Mouse (Mus musculus) ES-E14 (cell line): ENCODE measurements at regions not wholly inside any gene's neighbourhood (a gene's known extent, or its start where the extent isn't known, plus 50 kb on each side); places are given as distances from the start of the nearest gene placed in this dataset.

Source experiments
- DNase-seq: peaks from one replicate; pipeline ENCODE4 v3.0.0-alpha.2; 2013; ENCODE audit warnings: low read depth, low spot score
- H3K27ac ChIP-seq: 2 replicates; pipeline ENCODE4 v1.5.1; 2012; ENCODE audit warnings: low read depth, mild to moderate bottlenecking, low read length, moderate library complexity, mixed read lengths; ENCODE audit not compliant: poor library complexity, insufficient read depth, severe bottlenecking
- H3K36me3 ChIP-seq: 2 replicates; pipeline ENCODE4 v1.6.1; 2012; ENCODE audit warnings: mild to moderate bottlenecking, low read length, moderate library complexity, mixed read lengths; ENCODE audit not compliant: control insufficient read depth, poor library complexity, insufficient read depth, severe bottlenecking
- H3K4me1 ChIP-seq, 2 experiments: fragments of 150-350 bp in 1 of 2; sonication (generic) in 1 of 2; 2 replicates each; pipeline ENCODE4 v1.6.1; 2012; ENCODE audit warnings: low read length in 2 of 2, mild to moderate bottlenecking in 1 of 2, mixed read lengths in 1 of 2; ENCODE audit not compliant: control insufficient read depth in 2 of 2, insufficient read depth in 2 of 2, poor library complexity in 1 of 2
- H3K4me3 ChIP-seq, 2 experiments: fragments of 150-350 bp in 1 of 2; sonication (generic) in 1 of 2; 2 replicates each; pipeline ENCODE4 v1.5.1; 2012; ENCODE audit warnings: low read length in 2 of 2, low read depth in 1 of 2, mild to moderate bottlenecking in 1 of 2, mixed read lengths in 1 of 2; ENCODE audit not compliant: insufficient read depth in 1 of 2, poor library complexity in 1 of 2, severe bottlenecking in 1 of 2
- H3K9ac ChIP-seq: 2 replicates; pipeline ENCODE4 v1.6.1; 2012; ENCODE audit warnings: low read depth, mild to moderate bottlenecking, low read length, mixed read lengths; ENCODE audit not compliant: poor library complexity, insufficient read depth, severe bottlenecking
- H3K9me3 ChIP-seq: fragments of 150-350 bp; sonication (generic); 2 replicates; pipeline ENCODE4 v1.6.1; 2012; ENCODE audit warnings: low read depth, mild to moderate bottlenecking, low read length; ENCODE audit not compliant: control insufficient read depth, insufficient read depth
- CHD2 ChIP-seq: IDR thresholded peaks from 2 replicates; pipeline ENCODE4 v1.6.1; 2014; ENCODE audit warnings: mild to moderate bottlenecking, low read depth, low read length, inconsistent platforms
- HCFC1 ChIP-seq: IDR thresholded peaks from 2 replicates; pipeline ENCODE4 v1.6.1; 2012; ENCODE audit warnings: low read length, inconsistent platforms, borderline replicate concordance; ENCODE audit not compliant: insufficient read depth
- MAFK ChIP-seq: IDR thresholded peaks from 2 replicates; pipeline ENCODE4 v1.6.1; 2014; ENCODE audit warnings: mild to moderate bottlenecking, low read depth, low read length, inconsistent platforms; ENCODE audit not compliant: insufficient read depth
- ZC3H11A ChIP-seq: IDR thresholded peaks from 2 replicates; pipeline ENCODE4 v1.6.1; 2012; ENCODE audit warnings: low read depth, mild to moderate bottlenecking, inconsistent platforms, low read length, borderline replicate concordance
- ZNF384 ChIP-seq: IDR thresholded peaks from 2 replicates; pipeline ENCODE4 v1.6.1; 2012; ENCODE audit warnings: low read depth, low read length, inconsistent platforms
- in situ Hi-C, 2 experiments: fragments of 600-800 bp; cut with MboI; formaldehyde crosslinking; loops; one replicate each; pipeline ENCODE4 v1.15.1; 2025; ENCODE audit warnings: low sequenced_read_pairs in 2 of 2, inconsistent platforms in 1 of 2; ENCODE audit not compliant: unreplicated experiment in 2 of 2

GRCm38 (mm10) chr16:76201773-76202571, 171.7 kb downstream of the Nrip1 start:
- in situ Hi-C loops = no loop called here
- DNase-seq = no peak
- Histone ChIP-seq H3K4me3 (no peak overlapping the region), H3K27ac (no peak overlapping the region), H3K9ac (no peak overlapping the region), H3K4me1 (no peaks in the 10 kb centered on the region), H3K9me3 (no peaks in the 10 kb centered on the region), H3K36me3 (no peaks in the 10 kb centered on the region)
- TF ChIP-seq HCFC1 (no peak), CHD2 (no peak), MAFK (no peak), ZNF384 (no peak), ZC3H11A (no peak)

DNA sequence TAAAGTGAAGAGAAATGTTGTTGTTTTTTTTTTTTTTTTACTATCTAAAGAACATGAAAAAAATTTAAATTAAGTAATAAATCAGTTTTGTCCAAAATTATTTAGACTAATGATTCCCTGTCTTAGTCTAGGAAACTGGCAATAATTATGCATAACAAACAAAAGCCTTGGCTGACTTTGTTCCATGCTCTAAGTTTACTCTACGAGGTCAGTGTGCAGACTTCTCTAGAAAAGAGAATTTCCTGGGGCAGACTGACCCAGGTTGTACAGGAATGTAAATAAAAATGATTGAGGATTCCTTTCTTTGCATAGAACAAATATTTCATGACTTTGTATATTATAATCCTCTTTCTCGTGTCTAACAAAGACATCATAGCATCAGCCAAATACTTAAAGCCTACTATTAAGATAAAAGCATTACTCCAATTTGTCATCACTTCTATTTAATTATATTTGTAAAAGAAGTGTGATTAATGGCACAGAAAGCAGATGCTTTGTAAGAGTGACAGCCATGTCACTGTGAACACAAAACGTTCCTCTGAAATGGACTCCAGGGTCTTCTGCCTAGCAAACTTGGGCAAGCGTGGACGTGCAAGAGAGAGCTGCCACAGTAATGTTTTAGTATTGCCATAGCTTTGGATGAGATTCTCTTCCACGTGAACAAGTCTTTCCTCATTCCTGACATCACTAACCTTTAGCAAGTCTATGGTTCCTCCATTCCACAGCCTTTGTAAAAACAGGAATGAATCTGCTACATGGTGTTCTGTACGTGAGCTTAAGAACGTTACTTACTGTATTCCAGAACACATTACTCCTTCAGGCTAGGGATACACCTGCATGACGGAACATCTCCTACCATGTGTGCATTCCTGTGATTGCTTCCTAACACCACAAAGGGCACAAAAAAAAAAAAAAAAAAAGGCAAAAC, 172.6 kb downstream of the Nrip1 start:
- Histone ChIP-seq H3K4me1 (no peaks in the 10 kb centered on the region), H3K36me3 (no peaks in the 10 kb centered on the region), H3K9me3 (no peaks in the 10 kb centered on the region), H3K4me3 (no peak overlapping the region), H3K9ac (no peak overlapping the region), H3K27ac (no peak overlapping the region)
- DNase-seq = no peak
- TF ChIP-seq ZNF384 (no peak), ZC3H11A (no peak), HCFC1 (no peak), MAFK (no peak), CHD2 (no peak)
- in situ Hi-C loops = no loop called here

DNA sequence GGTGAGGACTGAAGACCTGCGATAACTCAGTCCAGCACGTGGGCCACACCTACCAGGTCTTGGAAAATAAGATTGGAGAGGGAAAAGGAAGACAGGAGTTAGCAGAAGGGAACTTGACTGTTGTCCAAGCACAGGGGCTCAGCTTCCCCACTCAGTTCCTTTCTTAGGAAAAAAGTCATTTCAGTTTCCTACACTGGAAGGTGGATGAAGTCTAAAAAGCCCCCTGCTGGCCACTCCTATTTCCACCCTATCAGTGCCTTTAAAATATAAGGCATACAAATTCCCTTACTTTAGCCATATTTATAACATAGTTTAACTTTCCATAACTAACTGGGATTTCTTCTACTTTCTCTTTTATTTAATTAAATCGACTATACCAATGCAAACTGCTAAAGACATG, 173.4 kb downstream of the Nrip1 start:
- no peaks in the 10 kb centered on the region for H3K36me3 ChIP-seq
- no peak for DNase-seq
- in situ Hi-C loops = no loop called here
- no peak overlapping the region for H3K27ac ChIP-seq
- no peak overlapping the region for H3K9ac ChIP-seq
- H3K4me1 ChIP-seq = no peaks in the 10 kb centered on the region
- no peak overlapping the region for H3K4me3 ChIP-seq
- TF ChIP-seq ZNF384 (no peak), MAFK (no peak), ZC3H11A (no peak), HCFC1 (no peak), CHD2 (no peak)
- no peaks in the 10 kb centered on the region for H3K9me3 ChIP-seq

DNA sequence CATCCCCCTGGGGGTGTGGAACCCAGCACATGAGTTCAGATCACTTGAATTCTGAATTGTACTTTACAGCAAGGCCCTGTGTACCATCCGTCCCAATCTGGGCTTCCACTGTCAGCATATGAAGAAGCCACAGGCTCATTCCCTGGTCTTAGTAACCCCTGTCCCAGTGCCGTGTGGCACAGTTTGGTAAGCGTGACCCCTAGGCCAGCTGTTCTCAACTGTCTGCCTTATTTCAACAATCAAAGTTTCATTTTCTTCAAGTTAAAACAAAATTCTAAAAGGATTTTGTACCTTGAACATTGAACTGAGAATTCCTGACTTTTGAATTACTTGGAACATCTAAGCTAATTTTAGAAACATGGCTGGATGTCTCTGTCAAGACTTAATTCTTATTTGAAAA, 174.6 kb downstream of the Nrip1 start:
- no peak for TF ChIP-seq ZNF384
- no peak for TF ChIP-seq HCFC1
- TF ChIP-seq CHD2 = no peak
- TF ChIP-seq ZC3H11A = no peak
- TF ChIP-seq MAFK = no peak
- Histone ChIP-seq H3K4me3 (no peak overlapping the region), H3K4me1 (no peaks in the 10 kb centered on the region), H3K36me3 (no peaks in the 10 kb centered on the region), H3K9me3 (no peaks in the 10 kb centered on the region), H3K9ac (no peak overlapping the region), H3K27ac (no peak overlapping the region)
- in situ Hi-C loops = no loop called here
- DNase-seq = no peak
